Mouse (Mus musculus): ENCODE data around the gene Ubl3. TPM values are rescaled to one million over a fixed set of nuclear protein-coding genes. Genes with fewer than 3 reads are reported as not detected.
A peak's percentile ranks its signal among the peaks of the same experiment; 100 is the strongest.

The Ubl3 gene
- polyA plus RNA-seq, 1 experiment from 2014 or later, result 39.8 TPM

DNA sequence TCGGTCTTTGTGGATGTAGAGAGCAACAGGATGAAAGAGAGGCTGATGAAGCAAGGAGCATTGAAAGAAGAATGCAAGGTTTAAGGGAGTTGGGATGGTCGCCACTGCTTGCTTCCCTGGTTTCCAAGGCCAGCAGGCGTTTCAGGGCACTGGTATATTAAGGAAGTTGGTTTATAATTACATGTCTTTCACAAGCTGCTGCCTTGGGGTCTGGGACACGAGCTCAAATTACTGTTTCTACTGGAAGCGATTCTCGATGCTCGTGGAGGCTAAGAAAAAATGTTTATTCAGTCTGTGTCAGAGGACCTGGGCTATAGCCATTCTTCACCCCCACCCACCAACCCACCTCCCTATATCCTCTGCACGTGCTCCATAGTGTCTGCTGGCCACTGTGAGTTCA, 25.8 kb upstream of the Ubl3 start:
- H3K27ac ChIP-seq, result no peak overlapping the region
- H3K27me3 ChIP-seq (ENCODE audit: low read depth, poor library complexity, severe bottlenecking), result no peaks in the 10 kb centered on the region
- 77% methylated on average over 8 of the region's 8 CpGs for WGBS
- no peak for DNase-seq (ENCODE audit: low spot score)
- no peaks in the 10 kb centered on the region for H3K9me3 ChIP-seq (replicated peaks)
- no peaks in the 10 kb centered on the region for H3K36me3 ChIP-seq
- peaks cover 8% of the 10 kb centered on the region; the same call in 1 of the 2 replicates for H3K4me1 ChIP-seq
- no peak overlapping the region for H3K4me3 ChIP-seq

DNA sequence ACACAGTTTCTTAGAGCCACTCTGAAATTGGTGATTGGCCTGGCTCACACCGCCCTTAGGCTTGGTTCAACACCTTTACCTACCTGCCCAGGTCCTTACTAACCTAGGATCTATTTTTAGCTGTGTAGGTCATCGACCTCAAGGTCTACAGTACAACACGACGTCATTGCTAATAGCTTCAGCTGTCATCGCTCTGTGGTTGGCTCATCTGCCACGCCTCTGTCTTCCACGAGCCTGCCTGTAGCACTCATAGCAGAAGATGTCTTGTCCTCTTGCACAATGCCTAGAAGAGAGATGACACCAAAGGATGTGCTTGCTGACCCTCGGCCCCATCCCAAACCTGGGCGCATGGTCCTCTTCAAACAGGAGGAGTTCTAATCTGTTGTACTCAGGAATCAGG, 24.7 kb upstream of the Ubl3 start:
- Histone ChIP-seq H3K27me3 (ENCODE audit: low read depth, poor library complexity, severe bottlenecking) (no peaks in the 10 kb centered on the region), H3K4me3 (no peak overlapping the region), H3K4me1 (peaks cover 8% of the 10 kb centered on the region; the same call in 1 of the 2 replicates), H3K9me3 (replicated peaks) (no peaks in the 10 kb centered on the region), H3K27ac (no peak overlapping the region), H3K36me3 (no peaks in the 10 kb centered on the region)
- 87% methylated on average over 9 of the region's 9 CpGs for WGBS
- no peak for DNase-seq (ENCODE audit: low spot score)

DNA sequence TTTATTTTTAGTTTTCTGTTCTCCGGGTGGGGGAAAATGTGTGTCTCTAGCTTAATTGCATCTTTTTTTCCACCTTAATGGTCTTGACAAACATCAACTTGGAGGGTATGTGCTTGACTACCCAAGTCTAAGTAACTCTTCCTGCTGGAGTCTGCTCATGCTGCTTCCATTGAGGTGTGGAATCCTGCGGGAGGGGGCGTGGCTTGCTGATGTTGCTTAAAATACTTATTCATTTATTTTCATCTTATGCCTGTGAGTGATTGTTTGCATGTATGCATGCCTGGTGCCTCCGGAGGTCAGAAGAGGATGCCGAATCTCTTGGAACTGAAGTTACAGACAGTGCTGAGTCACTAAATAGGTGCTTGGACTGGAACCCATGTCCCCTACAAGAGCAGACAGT, 22.6 kb upstream of the Ubl3 start:
- H3K27ac ChIP-seq, result no peak overlapping the region
- H3K27me3 ChIP-seq (ENCODE audit: low read depth, poor library complexity, severe bottlenecking), result no peaks in the 10 kb centered on the region
- DNase-seq (ENCODE audit: low spot score), result no peak
- no peak overlapping the region for H3K4me3 ChIP-seq
- H3K9me3 ChIP-seq (replicated peaks), result no peaks in the 10 kb centered on the region
- H3K36me3 ChIP-seq, result no peaks in the 10 kb centered on the region
- H3K4me1 ChIP-seq, result peaks cover 8% of the 10 kb centered on the region; the same call in 1 of the 2 replicates
- WGBS, result 90% methylated on average over 5 of the region's 5 CpGs

DNA sequence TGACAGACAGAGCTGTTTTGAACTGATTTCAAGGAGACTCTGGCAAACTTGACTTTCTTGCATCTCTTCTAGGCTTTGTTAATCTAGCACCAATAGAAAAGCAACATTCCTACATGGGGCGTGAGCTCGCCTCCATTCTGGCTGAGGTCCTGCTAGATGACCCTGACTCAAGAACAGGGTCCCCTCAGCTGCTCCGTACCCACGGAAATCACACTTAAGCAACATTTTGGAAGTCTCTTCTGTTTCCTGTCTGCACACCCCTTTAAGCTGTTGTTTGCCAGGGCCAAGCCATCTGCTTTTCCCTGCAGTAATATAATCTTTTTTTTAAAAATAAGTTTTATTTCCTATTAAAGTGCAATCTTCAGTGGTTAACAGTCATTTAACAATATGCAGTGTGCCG, 20.1 kb upstream of the Ubl3 start:
- WGBS, result 88% methylated on average over 5 of the region's 5 CpGs

DNA sequence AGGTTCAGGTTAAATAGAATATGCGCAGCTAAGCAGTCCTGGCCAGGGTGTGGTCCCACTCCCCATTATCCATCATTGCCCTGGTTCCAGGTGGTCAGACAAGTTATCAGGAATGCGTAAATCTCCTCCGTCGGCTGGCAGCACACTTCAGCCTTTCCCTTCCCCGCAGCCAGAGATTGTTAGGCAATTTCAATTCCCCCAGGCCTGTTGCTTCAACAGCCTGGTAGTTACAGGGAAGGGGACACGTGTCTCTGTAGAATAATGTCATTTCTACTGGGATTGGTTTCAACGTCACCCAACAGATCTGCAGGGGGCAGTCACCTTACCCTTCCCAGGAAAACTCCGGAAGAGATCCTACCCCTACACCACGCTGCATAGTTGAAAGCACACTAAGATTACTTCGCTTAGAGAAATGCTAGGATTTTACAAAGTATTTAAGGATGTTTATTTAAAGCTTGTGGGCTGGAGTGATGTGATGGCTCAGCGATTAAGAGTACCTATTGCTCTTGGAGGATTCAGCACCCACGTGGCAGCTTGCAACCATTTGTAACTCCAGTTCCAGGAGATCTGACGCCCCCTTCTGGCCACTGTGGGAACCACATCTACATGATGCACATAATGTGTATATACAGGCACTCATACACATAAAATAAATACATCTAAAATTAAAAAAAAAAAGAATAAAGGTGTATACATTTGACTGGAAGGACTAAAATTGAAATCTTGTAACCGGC, 18.1 kb upstream of the Ubl3 start:
- Histone ChIP-seq H3K9me3 (replicated peaks) (no peaks in the 10 kb centered on the region), H3K4me1 (peaks cover 3% of the 10 kb centered on the region), H3K36me3 (no peaks in the 10 kb centered on the region), H3K4me3 (no peak overlapping the region), H3K27me3 (ENCODE audit: low read depth, poor library complexity, severe bottlenecking) (no peaks in the 10 kb centered on the region), H3K27ac (no peak overlapping the region)
- 82% methylated on average over 14 of the region's 14 CpGs for WGBS
- DNase-seq (ENCODE audit: low spot score), result no peak

More for the DNA sequence above, 20.1 kb upstream of the Ubl3 start:
- H3K36me3 ChIP-seq, result no peaks in the 10 kb centered on the region
- H3K27me3 ChIP-seq (ENCODE audit: low read depth, poor library complexity, severe bottlenecking), result no peaks in the 10 kb centered on the region
- no peak overlapping the region for H3K27ac ChIP-seq
- H3K4me3 ChIP-seq, result no peak overlapping the region
- no peaks in the 10 kb centered on the region for H3K9me3 ChIP-seq (replicated peaks)
- no peak for DNase-seq (ENCODE audit: low spot score)
- 0 out of 2 replicates have a peak, but pooled peaks cover 2% of the 10 kb centered on the region for H3K4me1 ChIP-seq

DNA sequence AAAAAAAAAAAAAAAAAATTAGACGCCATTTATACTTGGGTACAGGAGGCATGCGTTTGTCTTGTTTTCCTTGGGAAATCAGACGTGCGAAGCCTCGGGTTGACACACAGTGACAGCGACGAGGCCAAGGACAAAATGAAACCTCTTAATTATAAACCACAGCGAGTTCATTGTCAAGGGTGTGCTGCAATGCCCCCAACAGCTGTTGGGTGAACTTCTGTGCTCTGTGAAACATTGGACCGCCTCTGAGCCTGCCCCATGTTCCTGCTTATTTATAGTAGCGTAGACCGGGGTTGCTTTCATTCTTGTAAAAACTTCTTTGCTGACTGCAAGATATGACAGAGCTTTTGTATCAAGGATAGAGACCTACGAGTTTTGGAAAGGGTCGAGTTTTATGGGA, 16.9 kb upstream of the Ubl3 start:
- WGBS, result 87% methylated on average over 13 of the region's 13 CpGs
- H3K4me1 ChIP-seq, result peaks cover 5% of the 10 kb centered on the region
- no peaks in the 10 kb centered on the region for H3K9me3 ChIP-seq (replicated peaks)
- no peak overlapping the region for H3K4me3 ChIP-seq
- no peak for DNase-seq (ENCODE audit: low spot score)
- H3K27ac ChIP-seq, result no peak overlapping the region
- no peaks in the 10 kb centered on the region for H3K36me3 ChIP-seq
- no peaks in the 10 kb centered on the region for H3K27me3 ChIP-seq (ENCODE audit: low read depth, poor library complexity, severe bottlenecking)

DNA sequence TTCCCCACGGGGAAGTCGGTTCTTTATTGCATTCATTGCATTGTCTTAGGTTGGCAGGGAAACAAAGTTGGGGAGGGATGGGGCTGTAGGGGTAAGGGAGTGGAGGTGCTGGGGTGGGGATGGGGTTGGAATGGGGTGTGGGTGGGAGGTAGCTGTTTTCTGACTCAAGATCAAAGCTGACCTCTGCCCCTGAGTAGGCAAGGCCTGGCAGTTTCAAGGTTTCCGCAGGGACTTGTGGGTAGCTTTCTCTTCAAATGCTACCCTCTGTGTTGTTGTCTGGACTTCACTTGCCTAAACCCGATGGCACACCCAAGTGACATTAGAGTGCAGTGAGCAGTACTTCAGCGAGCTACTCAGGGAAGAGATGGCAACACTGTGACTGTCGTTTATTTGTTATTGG, 13.0 kb upstream of the Ubl3 start:
- H3K4me1 ChIP-seq, result peaks cover 5% of the 10 kb centered on the region
- no peak for DNase-seq (ENCODE audit: low spot score)
- no peaks in the 10 kb centered on the region for H3K27me3 ChIP-seq (ENCODE audit: low read depth, poor library complexity, severe bottlenecking)
- no peaks in the 10 kb centered on the region for H3K9me3 ChIP-seq (replicated peaks)
- H3K36me3 ChIP-seq, result no peaks in the 10 kb centered on the region
- H3K4me3 ChIP-seq, result no peak overlapping the region
- 45% methylated on average over 6 of the region's 6 CpGs for WGBS
- 0 out of 2 replicates have a peak overlapping the region, but pooled peaks have one; percentile 19 for H3K27ac ChIP-seq

DNA sequence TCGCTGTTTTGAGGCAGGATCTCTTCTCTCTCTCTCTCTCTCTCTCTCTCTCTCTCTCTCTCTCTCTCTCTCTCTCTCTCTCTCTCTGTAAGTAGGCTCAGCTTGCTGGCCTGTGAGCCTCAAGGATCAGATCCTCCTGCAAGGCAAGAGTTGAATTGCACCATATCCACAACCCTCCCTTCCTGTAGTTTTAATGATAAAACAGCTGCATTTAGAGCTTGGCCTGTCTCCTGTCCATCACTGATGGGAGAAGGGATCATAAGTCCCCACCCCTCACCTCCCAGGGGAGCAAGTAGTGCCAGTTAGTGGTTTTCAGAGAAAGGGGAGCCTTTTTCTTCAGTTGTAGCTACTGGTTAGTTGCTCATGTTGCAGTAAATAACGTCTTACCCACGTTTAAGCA, 11.5 kb upstream of the Ubl3 start:
- H3K27ac ChIP-seq, result no peak overlapping the region
- 82% methylated on average over 3 of the region's 3 CpGs for WGBS
- no peaks in the 10 kb centered on the region for H3K9me3 ChIP-seq (replicated peaks)
- no peak overlapping the region for H3K4me3 ChIP-seq
- H3K27me3 ChIP-seq (ENCODE audit: low read depth, poor library complexity, severe bottlenecking), result no peaks in the 10 kb centered on the region
- H3K4me1 ChIP-seq, result peaks cover 5% of the 10 kb centered on the region
- no peak for DNase-seq (ENCODE audit: low spot score)
- no peaks in the 10 kb centered on the region for H3K36me3 ChIP-seq

DNA sequence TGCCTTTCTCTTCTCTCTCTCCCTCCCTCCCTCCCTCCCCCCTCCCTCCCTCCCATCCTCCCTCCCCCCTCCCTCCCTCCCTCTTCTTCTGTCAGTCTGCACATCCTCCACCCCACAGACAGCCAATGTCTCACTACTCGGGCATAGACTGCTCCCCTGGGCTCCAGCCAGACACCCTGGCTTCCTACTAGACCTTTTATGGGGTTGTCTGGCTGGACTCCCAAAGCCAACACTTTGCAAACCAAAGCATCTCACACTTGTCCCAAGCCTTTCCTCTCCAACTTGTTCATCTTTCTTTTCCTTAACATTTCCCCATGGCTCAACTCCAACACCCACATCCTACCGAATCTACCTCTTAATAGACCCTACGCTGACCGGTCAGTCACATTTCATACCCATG, 10.7 kb upstream of the Ubl3 start:
- no peaks in the 10 kb centered on the region for H3K27me3 ChIP-seq (ENCODE audit: low read depth, poor library complexity, severe bottlenecking)
- no peak overlapping the region for H3K4me3 ChIP-seq
- WGBS, result 96% methylated on average over 3 of the region's 4 CpGs
- no peaks in the 10 kb centered on the region for H3K36me3 ChIP-seq
- no peaks in the 10 kb centered on the region for H3K9me3 ChIP-seq (replicated peaks)
- DNase-seq (ENCODE audit: low spot score), result no peak
- peaks cover 5% of the 10 kb centered on the region for H3K4me1 ChIP-seq
- no peak overlapping the region for H3K27ac ChIP-seq

DNA sequence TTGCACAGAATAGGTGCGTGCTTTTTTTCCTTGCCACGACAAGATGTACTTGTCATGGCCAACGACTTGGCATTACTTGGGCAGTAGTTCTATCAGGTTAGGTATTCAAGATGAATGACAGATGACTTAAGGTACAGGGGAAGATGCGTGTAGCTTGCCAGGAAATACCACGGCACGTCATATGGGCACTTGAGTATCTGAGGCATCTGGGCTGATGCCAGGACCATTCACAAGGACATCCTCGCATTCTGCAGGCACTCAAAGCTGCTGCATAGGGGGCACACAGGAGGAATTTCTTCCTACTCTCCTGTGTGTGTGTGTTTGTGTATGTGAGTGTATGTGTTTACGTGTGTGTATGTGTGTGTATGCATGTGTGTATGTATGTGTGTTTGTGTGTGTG, 9.6 kb upstream of the Ubl3 start:
- no peak for DNase-seq (ENCODE audit: low spot score)
- Histone ChIP-seq H3K9me3 (replicated peaks) (no peaks in the 10 kb centered on the region), H3K27me3 (ENCODE audit: low read depth, poor library complexity, severe bottlenecking) (no peaks in the 10 kb centered on the region), H3K36me3 (no peaks in the 10 kb centered on the region), H3K27ac (no peak overlapping the region), H3K4me3 (no peak overlapping the region), H3K4me1 (peaks cover 5% of the 10 kb centered on the region)
- WGBS, result 93% methylated on average over 8 of the region's 8 CpGs

DNA sequence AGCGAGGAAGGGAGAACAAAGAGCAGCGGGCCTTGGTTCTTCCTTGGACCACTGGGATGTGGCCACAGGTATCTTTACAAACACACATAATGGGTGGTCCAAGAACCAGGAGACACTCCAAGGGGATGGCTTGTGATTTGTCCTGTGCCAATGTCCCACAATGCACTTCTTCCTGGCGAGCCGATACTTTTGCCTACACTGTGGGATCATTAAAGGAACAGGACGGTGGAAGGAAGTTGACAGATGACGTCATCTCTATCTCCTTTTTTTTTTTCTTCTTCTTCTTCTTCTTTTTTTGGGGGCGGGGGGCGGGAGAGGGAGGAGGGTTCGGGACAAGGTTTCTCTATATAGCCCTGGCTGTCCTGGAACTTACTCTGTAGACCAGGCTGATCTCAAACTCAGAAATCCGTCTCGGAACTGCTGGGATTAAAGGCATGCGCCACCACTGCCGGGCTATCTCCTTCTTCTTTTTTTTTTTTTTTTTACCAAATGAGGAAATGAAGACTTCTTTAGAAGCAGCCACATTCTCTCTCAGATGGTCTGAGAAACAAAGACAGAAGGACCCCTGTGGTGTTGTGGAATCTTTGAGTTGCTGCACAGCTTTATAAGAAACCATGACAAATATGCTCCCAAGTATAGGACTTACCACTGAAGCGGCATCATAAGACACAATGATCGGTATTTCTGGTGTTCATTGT, 6.8 kb upstream of the Ubl3 start:
- peaks cover 9% of the 10 kb centered on the region for H3K4me1 ChIP-seq
- H3K9me3 ChIP-seq (replicated peaks), result no peaks in the 10 kb centered on the region
- no peaks in the 10 kb centered on the region for H3K36me3 ChIP-seq
- 93% methylated on average over 15 of the region's 15 CpGs for WGBS
- no peak for DNase-seq (ENCODE audit: low spot score)
- H3K27me3 ChIP-seq (ENCODE audit: low read depth, poor library complexity, severe bottlenecking), result peaks cover 9% of the 10 kb centered on the region
- no peak overlapping the region for H3K27ac ChIP-seq
- no peak overlapping the region for H3K4me3 ChIP-seq

DNA sequence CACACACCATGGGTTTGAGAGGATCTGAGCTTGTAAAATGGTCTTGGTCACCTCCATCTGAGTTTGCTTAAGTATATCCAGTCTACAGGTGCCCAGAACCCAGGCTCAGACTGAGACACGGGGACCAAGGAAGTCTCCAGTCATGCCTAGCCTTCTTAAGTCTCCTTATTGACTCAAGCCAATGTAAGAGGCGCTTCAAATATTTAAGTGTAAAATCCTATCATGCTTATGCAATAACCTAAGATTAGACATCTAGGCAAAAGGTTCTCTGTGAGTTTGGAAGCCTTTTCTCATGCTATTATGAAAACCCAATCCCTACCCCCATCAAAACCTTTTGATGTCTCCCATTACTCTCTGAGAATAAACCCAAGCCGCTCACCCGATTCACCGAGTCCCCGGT, 5.9 kb upstream of the Ubl3 start:
- no peak overlapping the region for H3K27ac ChIP-seq
- no peak overlapping the region for H3K4me3 ChIP-seq
- H3K36me3 ChIP-seq, result no peaks in the 10 kb centered on the region
- peaks cover 16% of the 10 kb centered on the region for H3K4me1 ChIP-seq
- H3K27me3 ChIP-seq (ENCODE audit: low read depth, poor library complexity, severe bottlenecking), result peaks cover 19% of the 10 kb centered on the region
- WGBS, result 95% methylated on average over 6 of the region's 6 CpGs
- no peaks in the 10 kb centered on the region for H3K9me3 ChIP-seq (replicated peaks)
- DNase-seq (ENCODE audit: low spot score), result no peak

DNA sequence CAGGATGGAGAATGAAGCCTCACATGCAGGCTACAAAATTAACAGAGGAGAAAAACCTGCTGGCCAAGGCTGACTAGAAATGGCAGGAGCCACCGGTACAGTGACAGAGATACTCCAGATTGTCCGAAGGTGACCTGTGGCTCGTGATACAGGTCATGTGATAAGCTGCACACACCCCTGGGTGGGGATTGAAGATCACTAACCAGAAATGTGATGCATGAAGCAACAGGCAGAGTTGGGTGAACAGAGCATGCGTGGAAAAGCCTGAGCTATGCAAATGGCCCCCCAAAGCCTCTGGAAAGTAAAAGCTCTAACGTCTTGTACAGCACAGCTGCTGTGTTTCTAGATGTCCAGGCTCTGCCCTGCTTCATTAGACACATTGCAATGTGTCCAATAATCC, 3.9 kb upstream of the Ubl3 start:
- Histone ChIP-seq H3K4me1 (peaks cover 21% of the 10 kb centered on the region), H3K27ac (no peak overlapping the region), H3K36me3 (no peaks in the 10 kb centered on the region), H3K4me3 (no peak overlapping the region), H3K27me3 (ENCODE audit: low read depth, poor library complexity, severe bottlenecking) (peaks cover 20% of the 10 kb centered on the region), H3K9me3 (replicated peaks) (no peaks in the 10 kb centered on the region)
- WGBS, result 86% methylated on average over 5 of the region's 5 CpGs
- DNase-seq (ENCODE audit: low spot score), result no peak

Measured in limb, embryonic 10.5 days (tissue).